Mouse (Mus musculus) embryonic stem cell, embryonic (primary cell): ENCODE measurements at regions not wholly inside any gene's neighbourhood (a gene's known extent, or its start where the extent isn't known, plus 50 kb on each side); places are given as distances from the start of the nearest gene placed in this dataset.

ENCODE experiments used
- CTCF ChIA-PET, 4 experiments: fragments of 300-600 bp in 2 of 4; fragments of 350-600 bp in 2 of 4; sonication (Branson Sonifier 250); formaldehyde crosslinking; loops; one replicate each; lab custom pipeline; 2022; ENCODE audit warnings: inconsistent platforms in 2 of 4; lab: Charles Lee
- POLR2A ChIA-PET, 4 experiments: fragments of 300-600 bp in 2 of 4; fragments of 350-600 bp in 2 of 4; sonication (Branson Sonifier 250); formaldehyde crosslinking; loops; one replicate each; lab custom pipeline; 2022; ENCODE audit warnings: antibody characterized with exemption in 4 of 4, inconsistent platforms in 1 of 4; lab: Charles Lee

- POLR2A ChIA-PET = interaction anchor here in 2 of 4 experiments (0.5 to 1.3 kb wide), 2 partner anchors 15 to 1118 kb away, joined by 3 read pairs; no protein-coding TSS in a partner anchor
- CTCF ChIA-PET = interaction anchor here in 3 of 4 experiments (0.5 to 0.7 kb wide), 5 partner anchors 64 to 698 kb away, joined by 3 to 5 read pairs (median 3); no protein-coding TSS in a partner anchor
Observed at GRCm38 (mm10) chr2:166516261-166516660, 197.4 kb downstream of the Prex1 start.

GRCm38 (mm10) chr2:166514664-166515063 lies 199.0 kb downstream of the Prex1 start:
- POLR2A ChIA-PET = interaction anchor here in 1 of 4 experiments (0.6 kb wide), 1 partner anchor 576 kb away, joined by 4 read pairs; no protein-coding TSS in a partner anchor

GRCm38 (mm10) chr2:166512488-166512887 lies 201.1 kb downstream of the Prex1 start:
- CTCF ChIA-PET = interaction anchor here in 3 of 4 experiments (0.5 to 1.1 kb wide), 8 partner anchors 11 to 600 kb away, joined by 3 to 11 read pairs (median 3); no protein-coding TSS in a partner anchor
- POLR2A ChIA-PET = interaction anchor here in 3 of 4 experiments (0.6 to 1.4 kb wide), 4 partner anchors 20 to 76 kb away, joined by 3 to 4 read pairs (median 4); no protein-coding TSS in a partner anchor

More at GRCm38 (mm10) chr2:166514664-166515063, 199.0 kb downstream of the Prex1 start:
- CTCF ChIA-PET = interaction anchor here in 1 of 4 experiments (1.1 kb wide), 1 partner anchor 318 kb away, joined by 4 read pairs; no protein-coding TSS in a partner anchor

- ChIA-PET POLR2A (interaction anchor here in 2 of 4 experiments (0.9 to 1.2 kb wide), 2 partner anchors 33 to 74 kb away, joined by 3 to 4 read pairs; no protein-coding TSS in a partner anchor), CTCF (interaction anchor here in 2 of 4 experiments (0.6 to 1.1 kb wide), 3 partner anchors 45 to 75 kb away, joined by 3 read pairs; no protein-coding TSS in a partner anchor)
Observed at GRCm38 (mm10) chr2:166511477-166511876, 202.2 kb downstream of the Prex1 start.

GRCm38 (mm10) chr2:166510776-166511175 lies 202.9 kb downstream of the Prex1 start:
- POLR2A ChIA-PET = interaction anchor here in 2 of 4 experiments (0.9 to 1.7 kb wide), 2 partner anchors 18 to 73 kb away, joined by 3 to 4 read pairs; no protein-coding TSS in a partner anchor
- CTCF ChIA-PET = interaction anchor here in 1 of 4 experiments (0.6 kb wide), 1 partner anchor 75 kb away, joined by 3 read pairs; no protein-coding TSS in a partner anchor

GRCm38 (mm10) chr2:166509591-166509990 lies 204.0 kb downstream of the Prex1 start:
- ChIA-PET CTCF (interaction anchor here in 2 of 4 experiments (0.9 to 1.6 kb wide), 4 partner anchors 17 to 272 kb away, joined by 3 to 4 read pairs (median 3); no protein-coding TSS in a partner anchor), POLR2A (interaction anchor here in 3 of 4 experiments (0.6 to 2.0 kb wide), 10 partner anchors 11 to 540 kb away, joined by 3 to 7 read pairs (median 4); partner anchors contain the start of gene Sulf2 (in 1 of the 3))

- ChIA-PET CTCF (interaction anchor here in 2 of 4 experiments (0.6 to 1.6 kb wide), 10 partner anchors 16 to 1490 kb away, joined by 3 to 9 read pairs (median 4); no protein-coding TSS in a partner anchor), POLR2A (interaction anchor here in 3 of 4 experiments (0.6 to 2.0 kb wide), 23 partner anchors 12 to 820 kb away, joined by 3 to 7 read pairs (median 4); partner anchors contain the start of gene Sulf2 (in 1 of the 3))
Observed at GRCm38 (mm10) chr2:166508656-166509420, 204.8 kb downstream of the Prex1 start.

- ChIA-PET POLR2A (interaction anchor here in 1 of 4 experiments (0.5 kb wide), 1 partner anchor 69 kb away, joined by 3 read pairs; no protein-coding TSS in a partner anchor), CTCF (interaction anchor here in 1 of 4 experiments (0.5 kb wide), 1 partner anchor 158 kb away, joined by 3 read pairs; no protein-coding TSS in a partner anchor)
Observed at GRCm38 (mm10) chr2:166505309-166505708, 208.3 kb downstream of the Prex1 start.

GRCm38 (mm10) chr2:166503666-166504065 lies 210.0 kb downstream of the Prex1 start:
- POLR2A ChIA-PET = interaction anchor here in 2 of 4 experiments (1.1 to 1.2 kb wide), 2 partner anchors 10 to 18 kb away, joined by 3 read pairs; no protein-coding TSS in a partner anchor

GRCm38 (mm10) chr2:166492895-166493294 lies 220.7 kb downstream of the Prex1 start:
- ChIA-PET POLR2A (interaction anchor here in 3 of 4 experiments (0.6 to 1.4 kb wide), 9 partner anchors 9 to 335 kb away, joined by 3 to 6 read pairs (median 4); no protein-coding TSS in a partner anchor), CTCF (interaction anchor here in 2 of 4 experiments (0.6 to 1.1 kb wide), 3 partner anchors 10 to 330 kb away, joined by 3 to 6 read pairs (median 3); no protein-coding TSS in a partner anchor)

More at GRCm38 (mm10) chr2:166503666-166504065, 210.0 kb downstream of the Prex1 start:
- CTCF ChIA-PET = no interaction called here

- ChIA-PET POLR2A (interaction anchor here in 1 of 4 experiments (0.6 to 1.4 kb wide), 8 partner anchors 9 to 1204 kb away, joined by 3 to 6 read pairs (median 4); no protein-coding TSS in a partner anchor), CTCF (interaction anchor here in 3 of 4 experiments (0.6 to 1.1 kb wide), 5 partner anchors 16 to 412 kb away, joined by 3 to 9 read pairs (median 3); no protein-coding TSS in a partner anchor)
Observed at GRCm38 (mm10) chr2:166492421-166492820, 221.2 kb downstream of the Prex1 start.

GRCm38 (mm10) chr2:166491861-166492260 lies 221.8 kb downstream of the Prex1 start:
- POLR2A ChIA-PET = interaction anchor here in 2 of 4 experiments (0.8 to 1.2 kb wide), 3 partner anchors 13 to 1203 kb away, joined by 3 to 5 read pairs (median 3); no protein-coding TSS in a partner anchor
- CTCF ChIA-PET = interaction anchor here in 2 of 4 experiments (0.7 kb wide), 2 partner anchors 64 to 331 kb away, joined by 3 read pairs; no protein-coding TSS in a partner anchor

- CTCF ChIA-PET = interaction anchor here in 2 of 4 experiments (0.6 to 1.5 kb wide), 3 partner anchors 20 to 91 kb away, joined by 4 to 5 read pairs (median 4); no protein-coding TSS in a partner anchor
- POLR2A ChIA-PET = interaction anchor here (0.6 to 2.2 kb wide), 13 partner anchors 10 to 396 kb away, joined by 3 to 8 read pairs (median 3); no protein-coding TSS in a partner anchor
Observed at GRCm38 (mm10) chr2:166489041-166489872, 224.4 kb downstream of the Prex1 start.

- ChIA-PET CTCF (interaction anchor here in 1 of 4 experiments (1.3 kb wide), 1 partner anchor 10 kb away, joined by 3 read pairs; no protein-coding TSS in a partner anchor), POLR2A (interaction anchor here in 2 of 4 experiments (0.8 to 2.2 kb wide), 9 partner anchors 8 to 344 kb away, joined by 3 to 8 read pairs (median 3); no protein-coding TSS in a partner anchor)
Observed at GRCm38 (mm10) chr2:166487688-166488087, 225.9 kb downstream of the Prex1 start.

GRCm38 (mm10) chr2:166485788-166486187 lies 227.8 kb downstream of the Prex1 start:
- POLR2A ChIA-PET = interaction anchor here in 3 of 4 experiments (0.6 to 1.4 kb wide), 3 partner anchors 9 to 18 kb away, joined by 3 to 7 read pairs (median 4); no protein-coding TSS in a partner anchor
- CTCF ChIA-PET = interaction anchor here in 1 of 4 experiments (0.6 kb wide), 1 partner anchor 81 kb away, joined by 4 read pairs; no protein-coding TSS in a partner anchor

- CTCF ChIA-PET = interaction anchor here in 2 of 4 experiments (0.6 to 1.1 kb wide), 3 partner anchors 74 to 231 kb away, joined by 3 to 4 read pairs (median 3); no protein-coding TSS in a partner anchor
- POLR2A ChIA-PET = interaction anchor here in 2 of 4 experiments (1.0 to 1.4 kb wide), 2 partner anchors 9 to 18 kb away, joined by 3 to 7 read pairs; no protein-coding TSS in a partner anchor
Observed at GRCm38 (mm10) chr2:166485361-166485760, 228.3 kb downstream of the Prex1 start.
